Mouse (Mus musculus) midbrain, postnatal 0 days (tissue): ENCODE data around the gene Fam172a. TPM values are rescaled to one million over a fixed set of nuclear protein-coding genes. Genes with fewer than 3 reads are reported as not detected.
A peak's percentile ranks its signal among the peaks of the same experiment; 100 is the strongest.

Source experiments
- ATAC-seq: fragments of 200-750 bp; cut with Nextera tagmentation; 2 replicates; pipeline ENCODE4 v1.8.0; 2017; ENCODE audit warnings: moderate number of reproducible peaks, mild to moderate bottlenecking, moderate TSS enrichment, moderate library complexity; ENCODE audit not compliant: low FRiP score
- DNase-seq: peaks from one replicate; pipeline ENCODE4 v3.0.0-alpha.2; 2015; ENCODE audit warnings: low spot score
- H3K27ac ChIP-seq: fragments of 300-500 bp; sonication (generic); 2 replicates; pipeline ENCODE4 v1.5.1; 2014; ENCODE audit warnings: low read depth, mild to moderate bottlenecking, low read length, mixed read lengths
- H3K27me3 ChIP-seq: fragments of 300-500 bp; sonication (generic); 2 replicates; pipeline ENCODE4 v1.6.1; 2014; ENCODE audit warnings: low read length, control low read depth, mixed read lengths; ENCODE audit not compliant: insufficient read depth
- H3K36me3 ChIP-seq: fragments of 300-500 bp; sonication (generic); 2 replicates; pipeline ENCODE4 v1.6.1; 2014; ENCODE audit warnings: low read length, control low read depth, mixed read lengths; ENCODE audit not compliant: insufficient read depth
- H3K4me1 ChIP-seq: fragments of 300-500 bp; sonication (generic); 2 replicates; pipeline ENCODE4 v1.6.1; 2014; ENCODE audit warnings: mild to moderate bottlenecking, control low read depth, antibody characterized with exemption, low read length, mixed read lengths; ENCODE audit not compliant: insufficient read depth
- H3K4me2 ChIP-seq: fragments of 300-500 bp; sonication (generic); 2 replicates; pipeline ENCODE4 v1.6.1; 2014; ENCODE audit warnings: low read depth, mild to moderate bottlenecking, low read length, mixed read lengths; ENCODE audit not compliant: poor library complexity, severe bottlenecking
- H3K4me3 ChIP-seq: fragments of 300-500 bp; sonication (generic); 2 replicates; pipeline ENCODE4 v1.5.1; 2014; ENCODE audit warnings: low read depth, mild to moderate bottlenecking, low read length, moderate library complexity
- H3K9ac ChIP-seq: fragments of 300-500 bp; sonication (generic); replicated peaks from 2 replicates; pipeline ENCODE4 v1.6.1; 2014; ENCODE audit warnings: mild to moderate bottlenecking, low read length, moderate library complexity, mixed read lengths; ENCODE audit not compliant: poor library complexity, severe bottlenecking
- H3K9me3 ChIP-seq: fragments of 300-500 bp; sonication (generic); 2 replicates; pipeline ENCODE4 v1.6.1; 2016; ENCODE audit warnings: low read length, control low read depth
- CTCF ChIP-seq: IDR thresholded peaks from 2 replicates; pipeline ENCODE4 v1.5.1; 2016; ENCODE audit warnings: antibody characterized with exemption, mild to moderate bottlenecking
- WGBS: fragments of 180-500 bp; shearing (Covaris S2); extraction: QIAGEN DNeasy Blood & Tissue Kit; methylation state at CpG from one replicate; pipeline ENCODE4 v1.1.7; 2014; 5-methylcytosine and 5-hydroxymethylcytosine counted together
- polyA plus RNA-seq: library from polyadenylated mRNA; unstranded; fragments of >200 nt; fragmentation: Nextera tagmentation; extraction: Ambion mirVana; gene quantifications from 2 replicates; pipeline ENCODE4 v1.2.1, GENCODE M21; 2015
- total RNA-seq: library from RNA; depleted of rRNA; stranded (reverse); fragments of >200 nt; gene quantifications from 2 replicates; pipeline ENCODE4 v1.2.3, GENCODE M21; 2014

The Fam172a gene
- total and polyA plus RNA-seq, 2 experiments from 2014 or later: 25.3 to 43.4 TPM

- peaks cover 3% of the 10 kb centered on the region; the same call in 1 of the 2 replicates for H3K4me1 ChIP-seq
- H3K4me3 ChIP-seq: peak overlapping the region; percentile 87
- H3K9me3 ChIP-seq: no peaks in the 10 kb centered on the region
- peak; percentile 88 for TF ChIP-seq CTCF
- peak overlapping the region; percentile 92; the same call in 1 of the 2 replicates for H3K27ac ChIP-seq
- H3K9ac ChIP-seq: peak overlapping the region; percentile 84
- no peaks in the 10 kb centered on the region for H3K27me3 ChIP-seq
- H3K4me2 ChIP-seq: peak overlapping the region; percentile 83
- ATAC-seq (peak; percentile 66), DNase-seq (peak; percentile 97)
- under 1% methylated on average over 26 of the region's 30 CpGs for WGBS
- H3K36me3 ChIP-seq: no peaks in the 10 kb centered on the region
Observed at GRCm38 (mm10) chr13:78200991-78201870, 499.4 kb downstream of the Fam172a start.

GRCm38 (mm10) chr13:78201871-78202565, 500.2 kb downstream of the Fam172a start:
- Histone ChIP-seq H3K27me3 (no peaks in the 10 kb centered on the region), H3K4me2 (peak overlapping the region; percentile 83), H3K9ac (peak overlapping the region; percentile 84), H3K4me1 (peaks cover 3% of the 10 kb centered on the region; the same call in 1 of the 2 replicates), H3K36me3 (no peaks in the 10 kb centered on the region), H3K4me3 (peak overlapping the region; percentile 87), H3K27ac (peak overlapping the region; percentile 92), H3K9me3 (no peaks in the 10 kb centered on the region)
- ATAC-seq (peak; percentile 25; the same call in 1 of the 2 replicates), DNase-seq (no peak)
- TF ChIP-seq CTCF: no peak
- WGBS: under 1% methylated on average over 22 of the region's 22 CpGs

DNA sequence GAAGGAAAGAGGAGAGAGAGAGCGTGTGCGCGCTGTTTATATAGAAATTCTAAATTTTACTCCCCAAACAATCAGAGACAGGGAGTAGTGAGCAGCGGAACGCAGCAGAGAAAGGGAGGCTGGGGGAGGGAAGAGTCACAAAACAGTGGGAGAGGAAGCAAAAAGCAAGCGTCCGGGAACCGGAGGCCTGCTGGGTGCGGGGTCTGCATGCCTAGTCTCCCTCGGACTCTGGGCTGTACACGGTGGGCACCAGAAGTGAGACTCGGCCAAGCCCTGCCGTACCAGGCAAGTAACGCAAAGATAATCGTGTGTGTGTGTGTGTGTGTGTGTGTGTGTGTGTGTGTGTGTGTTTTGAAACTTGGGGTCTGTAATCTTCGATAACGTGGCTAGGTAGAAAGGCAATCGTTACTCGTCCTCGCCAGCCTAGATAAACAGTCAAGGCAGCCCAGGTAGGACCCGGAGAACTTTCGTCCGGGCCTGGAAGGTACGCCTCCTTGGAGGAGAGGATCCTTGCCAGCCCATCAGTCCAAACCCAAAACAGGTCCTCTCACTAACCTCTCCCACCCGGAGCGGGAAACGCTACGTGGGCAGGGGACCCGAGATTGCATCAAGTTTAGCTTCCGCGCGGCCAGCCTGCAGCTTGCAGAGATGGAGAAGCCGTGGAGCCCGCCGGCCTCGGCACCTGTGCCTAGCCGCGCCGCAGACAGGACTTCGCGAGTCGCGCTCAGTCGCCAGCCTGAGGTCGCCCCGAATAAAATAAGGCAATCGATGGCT, 500.9 kb downstream of the Fam172a start:
- peak overlapping the region; percentile 87 for H3K4me3 ChIP-seq
- WGBS: under 1% methylated on average over 47 of the region's 47 CpGs
- H3K4me1 ChIP-seq: peaks cover 3% of the 10 kb centered on the region; the same call in 1 of the 2 replicates
- H3K4me2 ChIP-seq: peak overlapping the region; percentile 83
- no peaks in the 10 kb centered on the region for H3K36me3 ChIP-seq
- H3K27me3 ChIP-seq: no peaks in the 10 kb centered on the region
- TF ChIP-seq CTCF: no peak
- no peaks in the 10 kb centered on the region for H3K9me3 ChIP-seq
- peak overlapping the region; percentile 84 for H3K9ac ChIP-seq
- DNase-seq (peak; percentile 55), ATAC-seq (peak; percentile 3)
- peak overlapping the region; percentile 92 for H3K27ac ChIP-seq

DNA sequence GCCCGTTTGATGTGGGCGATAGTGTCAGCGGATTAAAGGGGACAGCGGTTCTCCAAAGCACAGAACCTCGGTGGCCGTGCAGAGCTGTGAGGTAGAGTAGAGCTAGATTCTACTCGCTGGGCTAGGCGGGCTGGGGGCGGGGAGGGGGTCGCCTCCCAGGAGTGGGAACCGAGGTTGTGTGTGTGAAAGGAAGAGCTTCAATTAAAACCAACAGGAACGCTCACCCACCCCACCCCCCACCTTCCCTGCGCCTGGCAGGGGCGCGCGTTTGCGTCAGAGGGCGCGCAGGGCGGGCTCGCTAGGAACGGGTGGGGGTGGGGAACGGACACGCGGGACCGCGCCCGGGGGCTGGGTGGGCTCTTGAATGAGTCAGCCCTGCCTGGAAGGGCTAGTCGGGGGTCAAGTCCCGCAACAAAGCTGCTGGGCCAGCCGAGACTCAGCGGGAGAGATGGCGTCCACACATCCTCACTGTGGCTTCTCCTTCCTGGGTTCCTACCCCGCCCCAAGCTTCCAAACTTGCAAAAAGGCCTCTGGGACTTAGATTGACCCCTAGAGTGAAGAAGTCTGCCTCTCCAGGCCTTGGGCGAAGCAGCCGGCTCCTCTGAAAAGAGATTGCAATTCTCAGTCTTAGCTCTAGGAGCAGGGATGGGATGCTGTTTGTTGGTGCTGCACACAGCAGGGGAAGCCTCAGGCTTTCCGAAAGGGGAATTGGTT, 501.7 kb downstream of the Fam172a start:
- Histone ChIP-seq H3K4me1 (peaks cover 3% of the 10 kb centered on the region; the same call in 1 of the 2 replicates), H3K27ac (peak overlapping the region; percentile 92), H3K27me3 (no peaks in the 10 kb centered on the region), H3K36me3 (no peaks in the 10 kb centered on the region), H3K9me3 (no peaks in the 10 kb centered on the region), H3K4me3 (peak overlapping the region; percentile 87), H3K4me2 (peak overlapping the region; percentile 83), H3K9ac (peak overlapping the region; percentile 84)
- DNase-seq (peak; percentile 84), ATAC-seq (peak; percentile 48)
- peak; percentile 70 for TF ChIP-seq CTCF
- WGBS: under 1% methylated on average over 34 of the region's 37 CpGs

DNA sequence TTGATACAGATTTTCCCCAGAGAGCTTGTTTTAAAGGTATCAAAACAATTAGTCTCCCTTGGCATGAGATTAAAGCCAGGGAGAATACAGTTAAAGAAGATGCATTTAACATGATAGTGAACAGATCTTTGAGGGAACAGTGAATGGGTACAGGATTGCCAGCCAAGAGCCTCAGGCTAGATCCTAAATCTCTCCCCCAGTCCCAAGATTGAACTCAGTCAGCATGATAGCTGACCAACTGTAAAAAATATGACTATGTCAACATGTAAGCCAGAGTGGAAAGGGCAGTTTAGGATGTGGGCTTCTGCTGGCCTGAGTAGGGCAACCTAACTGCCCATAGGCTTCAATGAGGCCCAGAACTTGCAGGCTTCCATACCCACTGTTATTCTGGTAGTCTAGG, 503.6 kb downstream of the Fam172a start:
- Histone ChIP-seq H3K27me3 (no peaks in the 10 kb centered on the region), H3K4me2 (0 out of 2 replicates have a peak overlapping the region, but pooled peaks have one; percentile 83), H3K9ac (no peak overlapping the region), H3K4me1 (peaks cover 3% of the 10 kb centered on the region; the same call in 1 of the 2 replicates), H3K36me3 (no peaks in the 10 kb centered on the region), H3K27ac (no peak overlapping the region; the same call in 1 of the 2 replicates), H3K4me3 (no peak overlapping the region), H3K9me3 (no peaks in the 10 kb centered on the region)
- DNase-seq (no peak), ATAC-seq (no peak)
- TF ChIP-seq CTCF: no peak
